In the genomic region with DNA sequence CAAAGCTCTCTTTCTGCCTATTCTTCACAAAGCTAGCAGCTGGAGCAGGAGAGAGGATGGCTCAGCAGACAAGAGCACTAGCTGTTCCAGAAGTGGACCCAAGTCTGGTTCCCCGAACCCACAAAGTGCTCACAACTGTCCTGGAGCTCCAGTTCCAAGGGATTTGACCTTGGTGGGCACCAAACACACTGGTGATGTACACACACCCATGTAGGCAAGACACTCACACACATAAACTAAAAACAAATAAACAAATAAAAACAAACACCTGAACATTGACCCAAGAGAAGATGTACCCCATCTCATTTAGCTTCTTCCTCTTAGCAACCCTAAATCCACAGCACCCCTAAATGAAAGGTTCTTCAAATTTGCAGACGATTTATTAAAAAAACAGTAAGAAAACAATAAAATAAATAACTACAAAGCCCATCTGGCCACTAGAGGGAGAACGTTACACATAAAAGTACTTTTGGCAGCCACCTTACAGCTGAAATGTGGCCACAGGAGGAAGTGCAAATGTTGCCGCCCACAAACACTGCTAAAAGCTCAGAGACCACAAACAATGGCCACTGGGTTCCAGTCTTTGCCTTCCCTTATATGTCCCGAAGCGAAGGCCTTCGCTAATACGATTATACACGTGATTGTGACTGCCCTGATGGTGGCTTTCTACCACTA, we compare ENCODE assay signal across 8 mouse cellular contexts. TPM values are rescaled to one million over a fixed set of nuclear protein-coding genes. Genes with fewer than 3 reads are reported as not detected.
A peak's percentile ranks its signal among the peaks of the same experiment; 100 is the strongest.
DNase-seq lines count a peak whose midpoint lies in the region; ATAC-seq and TF ChIP-seq lines count a peak whose summit lies in the region.

No protein-coding gene starts in this region.

- H3K9ac ChIP-seq in forebrain, embryonic 11.5 days (ENCODE audit: low read length): no peak overlapping the region; the same call in 1 of the 2 replicates
- no peak overlapping the region for H3K9ac ChIP-seq in heart, postnatal 0 days (replicated peaks; ENCODE audit: low read depth, low read length)
- H3K9ac ChIP-seq in liver, embryonic 14.5 days (replicated peaks): no peak overlapping the region
- H3K9ac ChIP-seq in neural tube, embryonic 11.5 days (ENCODE audit: low read length): no peak overlapping the region
- H3K9ac ChIP-seq in stomach, embryonic 16.5 days (ENCODE audit: low read length): no peak overlapping the region

- DNase-seq in 416B (ENCODE audit: low read depth): peak; percentile 92
- DNase-seq in adrenal gland, postnatal 10 days: peak; percentile 71
- peak; percentile 61 for DNase-seq in forebrain, embryonic 11.5 days (ENCODE audit: low spot score)
- peak; percentile 94 for DNase-seq in heart, postnatal 0 days (ENCODE audit: low spot score)
- peak; percentile 85 for DNase-seq in kidney, postnatal 14 days
- peak in 2 of 3 experiments; percentile 35 to 48 for DNase-seq in liver, embryonic 14.5 days (ENCODE audit: low read depth in 3 of 3, low spot score in 3 of 3)
- peak; percentile 70 for DNase-seq in neural tube, embryonic 11.5 days (ENCODE audit: low spot score)

- no peaks in the 10 kb centered on the region for H3K4me1 ChIP-seq in forebrain, embryonic 11.5 days (replicated peaks; ENCODE audit: control insufficient read depth, insufficient read depth, low read length)
- H3K4me1 ChIP-seq in heart, postnatal 0 days (ENCODE audit: control insufficient read depth, insufficient read depth): peaks cover 5% of the 10 kb centered on the region; the same call in 1 of the 2 replicates
- peaks cover 0 to 8% of the 10 kb centered on the region in 2 experiments; a peak in 2 of 4 replicates for H3K4me1 ChIP-seq in liver, embryonic 14.5 days (replicated peaks; ENCODE audit: control insufficient read depth in 2 of 2, insufficient read depth in 2 of 2, low read length in 1 of 2)
- no peaks in the 10 kb centered on the region for H3K4me1 ChIP-seq in neural tube, embryonic 11.5 days (ENCODE audit: control insufficient read depth, insufficient read depth, low read length)
- no peaks in the 10 kb centered on the region for H3K4me1 ChIP-seq in stomach, embryonic 16.5 days (ENCODE audit: control insufficient read depth, insufficient read depth, low read length)

- no peak overlapping the region for H3K27ac ChIP-seq in forebrain, embryonic 11.5 days (ENCODE audit: low read depth, low read length)
- H3K27ac ChIP-seq in heart, postnatal 0 days (ENCODE audit: low read depth): no peak overlapping the region
- no peak overlapping the region for H3K27ac ChIP-seq in liver, embryonic 14.5 days
- no peak overlapping the region for H3K27ac ChIP-seq in neural tube, embryonic 11.5 days (ENCODE audit: low read depth, low read length)
- H3K27ac ChIP-seq in stomach, embryonic 16.5 days (ENCODE audit: low read length): no peak overlapping the region

- H3K9me3 ChIP-seq in forebrain, embryonic 11.5 days (ENCODE audit: control insufficient read depth, low read length): no peaks in the 10 kb centered on the region
- H3K9me3 ChIP-seq in heart, postnatal 0 days (replicated peaks; ENCODE audit: control insufficient read depth, low read length): no peaks in the 10 kb centered on the region
- H3K9me3 ChIP-seq in liver, embryonic 14.5 days (ENCODE audit: control insufficient read depth, low read length): no peaks in the 10 kb centered on the region
- H3K9me3 ChIP-seq in neural tube, embryonic 11.5 days (ENCODE audit: control insufficient read depth, low read length): no peaks in the 10 kb centered on the region
- H3K9me3 ChIP-seq in stomach, embryonic 16.5 days (replicated peaks; ENCODE audit: control insufficient read depth, low read length): no peaks in the 10 kb centered on the region

- no peak overlapping the region for H3K4me2 ChIP-seq in forebrain, embryonic 11.5 days (ENCODE audit: low read depth, low read length, severe bottlenecking)
- H3K4me2 ChIP-seq in heart, postnatal 0 days (ENCODE audit: low read depth, low read length): peak overlapping the region; percentile 29; the same call in 1 of the 2 replicates
- H3K4me2 ChIP-seq in liver, embryonic 14.5 days (ENCODE audit: low read depth): no peak overlapping the region
- no peak overlapping the region for H3K4me2 ChIP-seq in neural tube, embryonic 11.5 days (ENCODE audit: low read depth)
- no peak overlapping the region for H3K4me2 ChIP-seq in stomach, embryonic 16.5 days (ENCODE audit: low read depth, low read length)

- no peaks in the 10 kb centered on the region for H3K36me3 ChIP-seq in forebrain, embryonic 11.5 days (ENCODE audit: control insufficient read depth, insufficient read depth, low read length)
- H3K36me3 ChIP-seq in heart, postnatal 0 days (replicated peaks; ENCODE audit: control insufficient read depth, insufficient read depth, low read length): no peaks in the 10 kb centered on the region
- no peaks in the 10 kb centered on the region for H3K36me3 ChIP-seq in liver, embryonic 14.5 days (replicated peaks; ENCODE audit: control insufficient read depth, insufficient read depth, low read depth)
- no peaks in the 10 kb centered on the region for H3K36me3 ChIP-seq in neural tube, embryonic 11.5 days (ENCODE audit: control insufficient read depth, insufficient read depth, low read length)
- H3K36me3 ChIP-seq in stomach, embryonic 16.5 days (ENCODE audit: control insufficient read depth, insufficient read depth, low read length): no peaks in the 10 kb centered on the region

- peak; percentile 83 for ATAC-seq in forebrain, embryonic 11.5 days (replicated peaks; ENCODE audit: low FRiP score)
- peak; percentile 78 for ATAC-seq in heart, postnatal 0 days (ENCODE audit: insufficient read depth, low read depth)
- ATAC-seq in liver, embryonic 14.5 days (ENCODE audit: insufficient read depth): no peak
- ATAC-seq in neural tube, embryonic 11.5 days (ENCODE audit: insufficient read depth, low FRiP score, low TSS enrichment): peak; percentile 69; the same call in 1 of the 2 replicates
- peak; percentile 53; the same call in 1 of the 2 replicates for ATAC-seq in stomach, embryonic 16.5 days (ENCODE audit: insufficient read depth, low FRiP score)

- peak; percentile 78 for TF ChIP-seq CTCF in heart, postnatal 0 days (IDR thresholded peaks at IDR 0.05; ENCODE audit: low read depth)
- TF ChIP-seq CTCF in liver, embryonic 14.5 days (IDR thresholded peaks at IDR 0.05; ENCODE audit: low read depth): peak; percentile 60

- H3K27me3 ChIP-seq in forebrain, embryonic 11.5 days (ENCODE audit: control insufficient read depth, insufficient read depth, low read length): no peaks in the 10 kb centered on the region
- H3K27me3 ChIP-seq in heart, postnatal 0 days (ENCODE audit: control insufficient read depth, insufficient read depth, low read length): no peaks in the 10 kb centered on the region
- no peaks in the 10 kb centered on the region for H3K27me3 ChIP-seq in liver, embryonic 14.5 days (ENCODE audit: control insufficient read depth, insufficient read depth, low read length)
- H3K27me3 ChIP-seq in neural tube, embryonic 11.5 days (ENCODE audit: control insufficient read depth, insufficient read depth, low read length): no peaks in the 10 kb centered on the region
- H3K27me3 ChIP-seq in stomach, embryonic 16.5 days (ENCODE audit: control insufficient read depth, insufficient read depth, low read length): no peaks in the 10 kb centered on the region

- 17% methylated on average over 9 of the region's 9 CpGs for WGBS in forebrain, embryonic 11.5 days
- WGBS in heart, postnatal 0 days: 16% methylated on average over 9 of the region's 9 CpGs
- 4% methylated on average over 9 of the region's 9 CpGs for WGBS in liver, embryonic 14.5 days (ENCODE audit: insufficient replicate concordance)
- WGBS in neural tube, embryonic 11.5 days: 25% methylated on average over 9 of the region's 9 CpGs
- 17% methylated on average over 9 of the region's 9 CpGs for WGBS in stomach, embryonic 16.5 days

- no peak for TF ChIP-seq EP300 in heart, postnatal 0 days (IDR thresholded peaks at IDR 0.05; ENCODE audit: low read depth)
- TF ChIP-seq EP300 in liver, embryonic 14.5 days (IDR thresholded peaks at IDR 0.05; ENCODE audit: low read depth): no peak

- H3K4me3 ChIP-seq in forebrain, embryonic 11.5 days (ENCODE audit: low read depth, low read length): no peak overlapping the region
- H3K4me3 ChIP-seq in heart, postnatal 0 days (ENCODE audit: low read depth, low read length): no peak overlapping the region
- no peak overlapping the region for H3K4me3 ChIP-seq in liver, embryonic 14.5 days (ENCODE audit: insufficient read depth in 1 of 2, low read depth in 2 of 2, low read length in 2 of 2)
- no peak overlapping the region for H3K4me3 ChIP-seq in neural tube, embryonic 11.5 days (ENCODE audit: low read depth, low read length)
- H3K4me3 ChIP-seq in stomach, embryonic 16.5 days (replicated peaks; ENCODE audit: low read length): no peak overlapping the region

RNA-seq across cellular contexts. Expression of gene Setmar, which starts 33.5 kb away (rescaled TPM):
- total RNA-seq in adrenal gland, postnatal 10 days (2021): 1 to 10 TPM; 5.2 to 5.3 TPM
- 9.0 and 9.2 TPM in 2 replicates for polyA plus RNA-seq in forebrain, embryonic 11.5 days (2014; fragmentation: Nextera tagmentation; extraction: Ambion mirVana)
- total RNA-seq in heart, postnatal 0 days (2014; rRNA removed; ENCODE audit: low replicate concordance): 2.4 and 3.1 TPM in 2 replicates
- 3.5 and 3.8 TPM in 2 replicates for polyA plus RNA-seq in heart, postnatal 0 days (2015; fragmentation: Nextera tagmentation; extraction: Ambion mirVana)
- 0.95 and 1.5 TPM in 2 replicates for polyA plus RNA-seq in liver, embryonic 14.5 days (2012; rRNA removed)
- 1.4 and 1.5 TPM in 2 replicates for polyA plus RNA-seq in liver, embryonic 14.5 days (2014; fragmentation: Nextera tagmentation; extraction: Ambion mirVana)
- polyA plus RNA-seq in neural tube, embryonic 11.5 days (2014; fragmentation: Nextera tagmentation; extraction: Ambion mirVana): 8.9 and 9.6 TPM in 2 replicates
- polyA plus RNA-seq in stomach, embryonic 16.5 days (2015; fragmentation: Nextera tagmentation; extraction: Ambion mirVana): 7.0 and 7.1 TPM in 2 replicates

Comparison
In these comparisons a context has a peak if more than half of its experiments do, and no peak if none do; other contexts are left out.
1. DNase-seq: peak in every context shown above with its lines; median percentile 94 in heart, postnatal 0 days; 92 in 416B; 85 in kidney, postnatal 14 days; 71 in adrenal gland, postnatal 10 days; 70 in neural tube, embryonic 11.5 days; 61 in forebrain, embryonic 11.5 days; 42 in liver, embryonic 14.5 days.